Mouse (Mus musculus): ENCODE results near the gene Wdfy4. TPM values are rescaled to one million over a fixed set of nuclear protein-coding genes. Genes with fewer than 3 reads are reported as not detected.

Gene Wdfy4
- polyA plus RNA-seq, 1 experiment from 2014 or later: 0.88 TPM

GRCm38 (mm10) chr14:32911187-32911586, 274.1 kb downstream of the Wdfy4 start:
- Histone ChIP-seq H3K4me1 (replicated peaks) (peaks cover 3% of the 10 kb centered on the region; the same call in 1 of the 2 replicates), H3K9me3 (replicated peaks) (no peaks in the 10 kb centered on the region), H3K4me3 (replicated peaks) (no peak overlapping the region), H3K9ac (no peak overlapping the region), H3K4me2 (no peak overlapping the region), H3K27me3 (no peaks in the 10 kb centered on the region), H3K27ac (no peak overlapping the region), H3K36me3 (no peaks in the 10 kb centered on the region)
- 69% methylated on average over 4 of the region's 4 CpGs for whole genome bisulfite sequencing (ENCODE audit: insufficient replicate concordance)
- DNase-seq (no peak), ATAC-seq (ENCODE audit: low read depth) (no peak)

Other genes with a start within 250 kb of the Wdfy4 start
- 0.03 and 0.05 TPM in 2 replicates for gene Lrrc18, start 194.1 kb downstream of the Wdfy4 start, polyA plus RNA-seq (2015; fragmentation: Nextera tagmentation; extraction: Ambion mirVana)
- gene Arhgap22, start 28.5 kb upstream of the Wdfy4 start, polyA plus RNA-seq (2015; fragmentation: Nextera tagmentation; extraction: Ambion mirVana): 2.8 and 3.6 TPM in 2 replicates

Measured in liver, embryonic 13.5 days (tissue).